Comparison of ENCODE assay signal across 26 mouse cellular contexts in the genomic region with DNA sequence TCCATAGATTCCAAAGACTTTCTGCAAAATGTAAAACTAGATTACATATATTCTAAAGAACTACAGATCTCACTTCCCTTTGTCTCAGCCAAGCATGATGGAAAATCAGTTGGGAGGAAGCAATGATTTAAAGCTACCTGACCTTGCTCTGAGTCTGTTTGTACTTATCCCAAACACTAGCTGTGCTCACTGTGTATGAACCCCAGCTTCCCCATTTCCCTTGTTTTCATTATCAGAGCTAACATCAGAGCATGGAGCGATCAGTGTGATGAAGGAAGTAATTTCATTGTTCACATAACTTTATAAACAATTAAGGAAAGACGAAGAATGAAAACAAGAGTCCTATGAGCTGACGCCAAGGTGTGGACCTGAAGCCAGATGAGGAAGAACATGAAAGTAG.
"Had no signal": no experiment of that assay in that cellular context is flagged by ENCODE, and none has a peak within 500 bp of the region (broad histone marks: within the 10 kb centered on the region; RNA-seq: fewer than 3 reads in every experiment).

No protein-coding gene starts in this region.

- H3K27me3 ChIP-seq: heart, embryonic 13.5 days; heart, embryonic 15.5 days; hindbrain, embryonic 13.5 days; hindbrain, embryonic 15.5 days; kidney, embryonic 15.5 days; limb, embryonic 12.5 days had no signal

- H3K9me3 ChIP-seq: heart, embryonic 13.5 days; heart, embryonic 15.5 days; hindbrain, embryonic 13.5 days; hindbrain, embryonic 15.5 days; kidney, embryonic 15.5 days; limb, embryonic 10.5 days; limb, embryonic 12.5 days had no signal

- H3K4me2 ChIP-seq: heart, embryonic 11.5 days; heart, embryonic 13.5 days; heart, embryonic 15.5 days; hindbrain, embryonic 13.5 days; hindbrain, embryonic 15.5 days; kidney, embryonic 15.5 days; limb, embryonic 12.5 days had no signal

- H3K9ac ChIP-seq: heart, embryonic 13.5 days; heart, embryonic 15.5 days; hindbrain, embryonic 13.5 days; hindbrain, embryonic 15.5 days; kidney, embryonic 15.5 days; limb, embryonic 12.5 days had no signal

- H3K27ac ChIP-seq: gastrocnemius, adult 2 months; heart, adult 2 months; heart, embryonic 13.5 days; heart, embryonic 15.5 days; hindbrain, embryonic 13.5 days; hindbrain, embryonic 15.5 days; hindbrain, postnatal 0 days; kidney, embryonic 15.5 days; kidney, postnatal 0 days; layer of hippocampus, adult 2 months; left cerebral cortex, adult 2 months; limb, embryonic 10.5 days; limb, embryonic 12.5 days had no signal

- H3K4me3 ChIP-seq: gastrocnemius, adult 2 months; heart, adult 2 months; heart, embryonic 13.5 days; heart, embryonic 15.5 days; hindbrain, embryonic 13.5 days; hindbrain, embryonic 15.5 days; kidney, embryonic 15.5 days; layer of hippocampus, adult 2 months; left cerebral cortex, adult 2 months; limb, embryonic 10.5 days; limb, embryonic 12.5 days had no signal

- H3K4me1 ChIP-seq: heart, embryonic 15.5 days; hindbrain, embryonic 13.5 days; hindbrain, embryonic 15.5 days; kidney, embryonic 15.5 days; limb, embryonic 10.5 days; limb, embryonic 12.5 days had no signal

- DNase-seq: gastrocnemius, adult 2 months; gastrocnemius, postnatal 10 days; gastrocnemius, postnatal 25 days; heart, adult 11 months; heart, adult 2 months; heart, postnatal 14 days; heart, postnatal 36 days; kidney, adult 11 months; kidney, adult 2 months; kidney, adult 9 months; kidney, postnatal 14 days; kidney, postnatal 4 days; liver had no signal

- H3K36me3 ChIP-seq: hindbrain, embryonic 13.5 days; hindbrain, embryonic 15.5 days had no signal

- ATAC-seq: hindbrain, postnatal 0 days; intestine, embryonic 16.5 days had no signal
